Mouse (Mus musculus) right cerebral cortex, postnatal 4 days (tissue): ENCODE results near the gene Tradd.
"Not testable (repeated sequence)": the region's sequence is repeated elsewhere in the genome, so short reads cannot be mapped to it uniquely, and the experiment has no call there.

Experiments used
- DNase-seq: peaks from one replicate; pipeline ENCODE4 v3.0.0-alpha.2; 2022

The Tradd gene

DNA sequence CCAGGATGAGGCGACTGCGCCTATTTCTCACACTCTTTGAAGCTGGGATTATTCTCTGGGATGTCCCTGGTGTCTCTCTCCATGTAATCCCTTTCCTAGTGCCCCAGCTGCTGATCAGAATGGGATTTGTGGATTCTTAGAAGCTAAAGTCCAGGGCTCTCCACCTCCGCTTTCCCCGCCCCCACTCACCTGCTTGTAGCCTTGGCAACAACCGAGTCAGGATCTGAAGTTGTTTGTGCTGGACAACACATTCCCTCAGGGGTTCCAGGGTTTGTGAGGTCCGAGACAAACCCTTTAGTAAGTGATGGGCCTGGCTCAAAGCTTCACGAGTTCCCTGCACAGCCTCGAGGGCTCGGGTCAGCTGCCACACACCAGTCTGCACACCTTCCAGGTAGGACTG lies 30.4 kb upstream of the Tradd start:
- DNase-seq = no peak

DNA sequence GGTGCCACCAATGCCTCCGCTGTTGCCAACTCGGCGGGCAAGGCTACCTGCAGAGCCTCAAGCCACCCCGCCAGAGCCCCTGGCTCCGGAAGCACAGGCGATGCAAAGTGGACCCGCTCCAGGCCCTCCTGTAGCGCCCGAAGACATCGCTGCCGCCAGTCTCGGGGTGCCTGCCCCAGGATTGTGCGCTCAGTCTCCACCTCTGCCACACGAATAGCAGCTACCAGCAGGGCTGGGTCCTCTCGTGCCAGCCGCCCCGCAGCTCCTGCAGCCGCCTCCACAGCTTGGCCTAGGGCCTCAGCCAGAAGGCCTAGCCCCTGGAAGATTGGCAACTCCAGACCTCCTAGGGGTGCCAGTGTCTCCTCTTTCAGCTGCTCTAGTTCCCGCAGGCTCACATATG lies 29.0 kb upstream of the Tradd start:
- DNase-seq = no peak

DNA sequence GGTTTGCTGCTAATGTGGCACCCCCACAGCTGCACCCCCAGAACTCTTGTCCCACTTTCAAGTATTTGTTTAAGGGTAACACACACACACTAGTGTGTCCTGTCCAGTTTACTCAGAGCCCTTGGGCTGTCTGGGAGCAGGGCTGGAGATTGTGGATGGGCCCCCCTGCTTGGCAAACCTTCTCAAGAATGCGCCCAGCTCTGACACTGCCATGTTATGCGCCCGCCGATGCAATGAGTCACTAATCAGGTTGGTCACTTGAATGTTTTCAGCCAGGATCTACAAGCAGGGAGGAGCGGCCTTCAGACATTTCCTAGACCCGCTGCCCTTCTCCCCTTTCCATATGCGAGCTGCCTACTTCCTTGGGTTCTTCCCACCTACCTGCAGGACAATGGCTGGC lies 28.1 kb upstream of the Tradd start:
- no peak for DNase-seq

DNA sequence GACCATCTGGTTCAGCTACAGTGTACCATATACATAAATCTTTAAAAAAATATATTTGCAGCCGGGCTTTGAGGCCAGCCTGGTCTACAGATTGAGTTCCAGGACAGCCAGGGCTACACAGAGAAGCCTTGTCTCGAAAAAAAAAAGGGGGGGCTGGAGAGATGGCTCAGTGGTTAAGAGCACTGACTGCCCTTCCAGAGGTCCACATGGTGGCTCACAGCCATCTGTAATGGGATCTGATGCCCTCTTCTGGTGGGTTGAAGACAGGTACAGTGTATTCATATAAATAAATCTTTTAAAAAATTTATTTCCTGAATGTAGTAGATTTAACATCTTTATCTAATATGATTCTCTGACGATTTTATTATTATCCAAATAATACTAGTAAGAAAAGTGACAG lies 27.4 kb upstream of the Tradd start:
- not testable (repeated sequence) for DNase-seq

DNA sequence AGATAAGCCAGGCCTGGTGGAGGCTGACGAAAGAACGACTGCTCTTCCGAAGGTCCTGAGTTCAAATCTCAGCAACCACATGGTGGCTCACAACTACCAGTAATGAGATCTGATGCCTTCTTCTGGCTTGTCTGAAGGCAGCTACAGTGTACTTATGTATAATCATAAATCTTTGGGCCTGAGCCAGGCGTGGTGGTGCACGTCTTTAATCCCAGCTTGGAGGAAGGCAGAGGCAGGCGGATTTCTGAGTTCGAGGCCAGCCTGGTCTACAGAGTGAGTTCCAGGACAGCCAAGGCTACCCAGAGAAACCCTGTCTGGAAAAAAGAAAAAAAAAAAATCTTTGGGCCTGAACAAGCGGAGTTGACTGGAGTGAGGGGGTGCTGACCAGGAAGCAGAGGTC lies 27.0 kb upstream of the Tradd start:
- not testable (repeated sequence) for DNase-seq

DNA sequence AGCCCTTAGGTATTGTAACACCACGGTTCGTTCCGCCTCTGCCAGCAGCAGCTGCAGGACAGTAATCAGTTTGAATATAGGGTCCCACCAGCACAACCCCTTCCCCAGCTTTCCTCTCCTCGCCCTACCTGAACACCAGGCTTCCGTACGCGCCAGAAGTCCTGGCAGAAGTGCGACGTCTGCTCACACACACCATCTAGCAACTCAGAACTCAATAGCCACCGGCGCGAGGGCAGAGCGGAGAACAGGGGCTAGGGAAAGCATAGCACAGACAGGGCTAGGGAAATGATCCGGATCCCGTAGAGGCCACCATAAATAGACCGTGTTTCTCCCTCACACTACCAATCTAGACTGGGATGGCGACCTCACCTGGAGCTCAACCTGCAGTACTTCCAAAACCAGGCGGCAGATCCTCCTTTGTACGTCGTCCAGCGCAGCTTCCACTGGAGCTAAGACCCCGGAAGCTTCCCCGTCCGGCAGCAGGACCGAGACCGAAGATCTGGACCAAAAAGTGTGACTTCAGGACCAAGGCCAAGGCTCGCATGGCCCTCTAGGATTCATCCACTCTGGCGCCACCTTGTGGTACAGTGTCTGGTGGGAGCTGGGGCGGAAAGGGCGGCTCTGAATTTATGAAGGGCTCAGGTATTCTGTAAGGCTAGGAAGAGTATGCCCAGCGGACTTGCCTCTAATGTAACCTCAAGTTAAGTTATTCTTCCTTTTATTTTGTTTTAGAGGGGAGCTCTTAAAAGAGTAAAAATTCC lies 26.3 kb upstream of the Tradd start:
- DNase-seq = peak; percentile 92

DNA sequence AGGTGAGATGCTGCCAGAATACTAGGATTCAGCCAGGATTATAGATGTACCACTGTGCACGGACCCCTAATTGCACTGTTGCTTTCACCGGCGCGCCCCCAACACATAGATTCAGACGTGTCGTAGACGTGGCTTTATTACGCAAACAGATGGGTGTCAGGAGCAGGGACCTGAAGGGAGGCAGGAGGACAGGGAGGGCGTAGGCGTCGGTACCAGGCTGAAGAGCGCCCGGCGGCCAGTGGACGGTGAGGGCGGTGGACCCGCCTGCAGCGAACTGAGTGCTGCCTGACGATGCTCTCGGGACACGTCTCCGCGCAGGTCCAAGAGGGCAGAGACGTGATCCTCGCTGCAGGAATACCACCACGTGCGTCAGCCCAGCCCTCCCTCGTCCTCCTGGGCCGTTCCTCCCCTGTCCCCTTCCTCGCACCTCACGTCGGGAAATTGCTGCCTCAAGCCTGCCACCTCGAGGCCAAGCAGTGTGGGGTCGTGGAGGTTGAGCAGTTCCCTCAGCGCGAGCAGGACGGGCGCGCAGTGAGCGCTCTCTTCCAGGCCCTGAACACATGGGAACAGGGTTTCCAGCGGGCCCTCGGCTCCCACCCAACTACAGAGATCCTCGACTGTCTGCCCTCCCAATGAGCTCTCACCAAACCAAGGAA lies 25.5 kb upstream of the Tradd start, which contains the start of gene 4931428F04Rik:
Gene 4931428F04Rik (minus strand): TSS at position 60 of the 656 bp plus-strand sequence.
- DNase-seq = peak; percentile 64

DNA sequence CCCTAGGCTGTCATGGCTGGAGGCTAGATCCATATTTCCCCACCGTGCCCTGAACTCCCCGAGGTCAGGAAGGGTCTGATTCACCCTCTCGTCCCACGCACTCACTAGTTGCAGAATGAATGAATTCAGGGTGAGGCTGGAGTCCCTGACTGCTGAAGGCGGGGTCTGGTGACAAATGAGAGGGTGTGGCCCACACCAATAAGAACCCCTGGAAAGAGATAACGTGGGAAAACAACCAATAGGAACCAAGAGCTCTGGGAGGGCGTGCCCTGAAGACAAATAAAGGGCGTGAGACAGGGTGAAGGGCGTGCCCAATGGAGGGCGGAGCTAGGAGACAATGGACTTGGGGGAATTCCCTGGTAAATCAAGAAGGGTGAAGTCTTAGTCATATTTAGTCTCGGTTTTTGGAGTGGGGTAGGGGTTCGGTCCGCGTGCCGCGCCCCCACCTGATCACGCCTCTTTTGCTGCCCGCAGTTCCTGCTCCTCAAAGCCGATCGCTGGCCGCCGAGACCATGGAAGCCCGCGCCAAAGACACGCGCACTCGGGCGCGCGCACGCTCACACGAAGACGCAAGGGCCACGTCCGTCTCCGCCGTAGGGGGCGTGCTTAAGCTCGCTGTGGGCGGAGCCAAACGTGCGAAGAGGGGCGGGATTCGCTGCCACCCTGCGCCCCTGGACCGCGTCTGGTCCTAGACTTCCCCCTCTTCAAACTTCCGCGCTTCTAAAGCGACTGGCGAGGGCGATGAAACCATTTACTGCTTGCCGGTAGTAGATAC lies 24.7 kb upstream of the Tradd start:
- peak; percentile 98 for DNase-seq

DNA sequence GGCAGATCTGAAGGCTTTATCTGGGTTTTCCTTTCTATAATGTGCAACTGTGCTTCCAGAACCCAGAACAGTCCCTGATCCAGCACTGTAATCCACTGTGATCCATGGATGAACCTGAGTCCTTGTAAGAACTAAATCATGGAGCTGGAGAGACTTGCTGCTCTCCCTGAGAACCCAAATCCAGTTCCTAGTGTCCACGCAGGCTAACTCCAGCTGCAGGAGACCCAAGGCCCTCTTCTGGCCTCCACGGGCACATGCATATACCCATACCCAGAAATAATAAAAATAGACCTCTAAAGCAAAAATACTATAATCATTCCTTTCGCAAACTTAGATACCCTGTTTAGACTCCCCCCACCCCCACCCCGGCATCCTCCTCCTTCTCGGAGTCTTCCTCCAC lies 23.8 kb upstream of the Tradd start:
- DNase-seq = no peak

DNA sequence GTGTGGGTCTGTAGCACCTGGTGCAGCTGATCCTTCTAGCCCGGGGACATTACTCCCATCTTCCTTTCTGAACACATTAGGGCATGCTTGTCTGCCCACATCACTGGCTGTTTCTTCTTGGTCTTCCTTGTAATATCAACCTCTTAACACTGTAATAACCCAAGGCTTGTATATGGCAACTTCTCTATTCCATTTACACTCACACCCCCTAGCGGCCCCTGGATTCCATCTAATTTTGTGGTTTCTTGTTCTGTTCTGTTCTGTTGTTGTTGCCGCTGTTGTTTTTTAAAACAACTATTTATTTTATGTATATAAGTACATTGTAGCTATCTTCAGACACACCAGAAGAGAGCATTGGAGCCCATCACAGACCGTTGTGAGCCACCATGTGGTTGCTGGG lies 22.5 kb upstream of the Tradd start:
- DNase-seq = no peak

DNA sequence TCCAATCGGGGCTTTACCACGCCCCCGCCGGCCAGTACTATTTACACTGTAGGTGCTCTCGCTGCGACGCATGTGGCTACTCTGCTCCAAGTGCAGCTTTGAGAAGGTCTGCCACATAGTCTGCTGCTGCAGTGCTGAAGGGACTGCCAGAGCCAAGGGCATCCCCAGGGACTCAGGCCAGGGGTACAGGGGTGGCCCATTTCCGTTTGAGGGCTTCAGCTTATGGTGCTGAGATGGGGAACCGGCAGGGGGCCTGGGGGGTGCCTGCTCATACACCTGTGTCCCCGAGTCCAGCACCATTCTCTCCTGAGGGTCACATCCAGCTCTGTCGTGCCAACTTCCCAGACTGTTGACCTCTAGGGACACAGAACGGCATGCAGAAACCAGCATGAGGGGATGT lies 21.1 kb upstream of the Tradd start:
- DNase-seq = no peak

DNA sequence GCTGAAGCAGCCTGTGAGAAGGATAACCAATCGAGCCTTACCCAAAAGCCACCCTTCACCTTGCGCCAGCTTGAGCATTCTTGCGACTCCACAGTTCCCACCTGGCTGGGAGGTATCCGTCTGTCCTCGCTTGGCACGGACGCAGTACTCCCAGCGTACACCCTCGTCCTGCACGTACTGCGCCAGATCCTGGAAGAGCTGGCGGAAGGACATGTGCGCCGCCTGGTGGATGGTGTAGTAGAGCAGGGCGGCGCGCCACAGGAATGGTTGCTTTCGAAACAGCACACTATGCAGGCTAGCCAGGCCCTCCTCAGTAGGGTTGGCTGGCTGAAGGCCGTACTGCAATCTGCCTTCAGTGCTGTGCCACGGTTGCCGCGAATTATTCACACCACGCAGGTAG lies 18.7 kb upstream of the Tradd start:
- peak; percentile 58 for DNase-seq

DNA sequence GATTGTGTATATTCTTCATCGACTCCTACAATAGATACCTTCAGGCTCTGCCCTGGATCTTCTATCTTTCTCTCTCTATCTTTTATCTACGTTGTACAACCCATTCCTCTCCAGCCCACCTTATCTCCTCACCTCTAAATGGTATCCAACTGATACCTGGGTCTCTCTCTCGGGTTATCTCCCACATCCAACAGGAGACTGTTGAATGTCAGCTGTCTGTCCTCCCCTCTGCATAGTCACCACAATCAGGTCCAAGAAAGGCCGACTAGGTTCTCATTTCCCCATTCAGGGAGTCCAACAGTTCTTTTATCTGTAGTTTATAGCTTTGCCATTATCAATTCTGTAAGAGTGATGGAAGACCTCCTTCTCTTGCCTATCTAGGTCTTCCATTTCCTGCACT lies 17.8 kb upstream of the Tradd start:
- no peak for DNase-seq

DNA sequence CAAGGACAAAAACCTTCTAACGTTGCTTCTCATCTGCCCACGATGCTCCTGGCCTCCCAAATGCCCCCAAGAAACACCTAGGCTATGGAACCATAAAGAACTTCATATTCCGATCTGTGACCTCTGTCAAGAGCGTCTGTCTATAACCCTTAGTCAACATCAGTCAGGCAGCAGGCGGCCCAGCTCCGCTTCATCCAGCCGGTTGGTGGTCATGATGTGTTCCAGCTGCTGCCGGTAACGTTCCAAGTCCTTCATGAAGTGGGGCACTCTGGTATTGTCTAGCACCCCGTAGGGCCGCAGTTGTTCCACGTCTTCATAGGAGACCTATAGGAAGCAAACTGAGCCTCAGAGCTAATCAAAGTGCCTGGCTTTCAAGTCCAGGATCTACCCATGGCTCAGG lies 17.4 kb upstream of the Tradd start:
- no peak for DNase-seq

DNA sequence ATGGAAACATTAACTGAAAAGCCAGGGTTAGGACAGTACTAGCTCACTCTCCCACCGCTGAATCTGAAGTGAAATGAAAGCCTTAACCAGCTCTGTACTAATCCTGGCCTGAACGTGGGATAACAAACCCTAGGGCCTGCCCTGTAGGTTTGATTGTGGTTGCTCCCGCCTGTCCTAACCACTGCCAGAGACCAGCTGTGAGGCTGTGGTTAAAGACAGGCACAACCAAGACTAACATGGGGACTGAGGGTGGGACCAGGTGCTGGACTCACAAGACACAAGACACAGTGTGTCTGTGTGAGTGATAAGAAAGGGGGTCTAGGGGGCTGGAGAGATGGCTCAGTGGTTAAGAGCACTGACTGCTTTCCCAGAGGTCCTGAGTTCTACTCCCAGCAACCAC lies 16.2 kb upstream of the Tradd start:
- no peak for DNase-seq

DNA sequence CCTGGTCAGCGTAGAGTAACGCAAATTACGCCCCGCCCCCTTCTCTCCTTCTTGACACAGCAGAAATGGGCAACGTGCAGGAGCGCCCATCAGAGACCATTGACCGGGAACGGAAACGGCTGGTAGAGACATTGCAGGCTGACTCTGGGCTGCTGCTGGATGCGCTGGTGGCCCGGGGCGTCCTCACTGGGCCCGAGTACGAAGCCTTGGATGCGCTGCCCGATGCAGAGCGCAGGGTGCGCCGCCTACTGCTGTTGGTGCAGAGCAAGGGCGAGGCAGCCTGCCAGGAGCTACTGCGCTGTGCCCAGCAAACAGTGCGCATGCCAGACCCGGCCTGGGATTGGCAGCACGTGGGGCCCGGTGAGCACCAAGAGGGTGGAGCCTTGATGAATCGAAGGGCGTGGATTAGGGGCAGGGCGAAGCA lies 14.5 kb upstream of the Tradd start:
- DNase-seq = peak; percentile 75

DNA sequence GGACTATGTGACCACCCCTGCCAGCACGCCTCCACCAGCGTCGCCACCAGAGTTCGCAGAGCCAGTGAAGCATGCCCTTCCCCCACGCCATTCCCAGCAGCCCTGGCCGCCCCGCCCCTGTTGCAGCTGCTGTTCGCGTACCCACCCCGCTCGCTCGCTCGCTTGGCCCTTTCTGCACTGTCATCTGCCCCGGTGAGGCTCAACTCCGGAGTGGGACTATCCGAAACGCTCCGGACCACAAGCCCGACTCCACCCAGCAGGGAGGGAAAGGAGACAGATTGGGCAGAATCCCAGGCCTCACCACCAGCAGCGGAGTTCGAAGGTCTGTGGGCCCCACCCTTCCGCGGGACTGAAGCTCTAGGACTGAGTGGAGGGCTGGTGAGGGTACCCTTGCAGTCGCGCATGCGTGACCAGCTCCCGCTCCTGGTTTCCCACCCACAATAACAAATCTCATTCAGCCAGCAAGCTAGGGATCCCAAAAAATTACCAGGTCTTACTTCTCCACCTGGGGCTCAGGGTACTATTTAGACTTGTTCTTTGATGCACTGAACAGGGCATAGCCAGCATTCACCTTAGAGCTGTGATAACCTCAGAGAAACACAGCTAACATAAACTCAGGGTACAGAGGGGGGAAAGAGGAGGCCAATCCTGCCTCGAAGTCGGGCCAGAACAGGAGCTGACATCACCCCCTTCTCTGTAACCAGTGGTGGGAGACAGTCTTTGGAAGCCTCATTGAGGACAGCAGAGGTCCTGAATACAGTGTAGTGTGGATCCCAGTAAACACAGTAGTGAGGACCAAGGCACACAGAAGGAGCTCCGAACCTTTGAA lies 12.1 kb upstream of the Tradd start:
- DNase-seq = peak; percentile 62

DNA sequence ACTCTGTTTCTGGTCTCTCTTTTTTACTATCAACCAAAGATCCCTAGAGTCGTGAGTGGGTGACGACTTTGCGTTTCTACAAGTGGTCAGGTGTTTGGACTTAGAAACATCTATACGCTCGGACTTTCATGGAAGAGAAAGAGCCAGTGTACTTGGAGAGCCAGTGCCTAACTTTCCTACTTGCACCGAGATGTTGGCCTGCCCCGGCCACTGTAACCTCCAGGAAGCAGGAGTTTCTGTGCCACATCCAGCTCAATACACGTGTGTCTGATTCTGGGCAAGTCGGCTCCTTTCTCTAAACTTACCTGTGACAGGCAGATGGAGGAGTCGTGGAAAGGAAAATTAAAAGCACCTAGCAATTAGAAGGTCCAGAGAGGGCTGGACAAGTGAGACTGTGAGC lies 11.4 kb upstream of the Tradd start, which contains the start of gene Nol3:
Gene Nol3 (plus strand): TSS at position 301 of the 400 bp plus-strand sequence.
- no peak for DNase-seq

DNA sequence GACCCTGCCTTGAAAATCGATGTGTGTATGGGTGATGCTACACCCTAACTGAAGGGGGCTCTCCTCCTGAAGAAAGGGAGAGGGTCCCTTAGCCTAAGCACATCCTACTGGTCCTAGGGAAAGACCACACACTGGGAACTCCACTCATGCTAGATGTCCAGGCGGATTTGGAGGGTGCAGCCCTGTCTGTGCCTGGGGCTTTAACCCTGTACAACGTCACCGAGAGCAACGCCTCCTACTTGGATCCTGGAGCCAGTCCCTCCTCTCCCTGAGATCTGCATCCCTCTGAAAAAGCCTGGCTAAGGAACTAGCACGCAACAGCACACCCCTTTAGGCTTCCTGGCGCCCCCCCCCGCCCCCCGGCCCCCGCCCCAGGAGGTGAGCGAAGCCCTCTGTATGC lies 11.0 kb upstream of the Tradd start:
- no peak for DNase-seq

DNA sequence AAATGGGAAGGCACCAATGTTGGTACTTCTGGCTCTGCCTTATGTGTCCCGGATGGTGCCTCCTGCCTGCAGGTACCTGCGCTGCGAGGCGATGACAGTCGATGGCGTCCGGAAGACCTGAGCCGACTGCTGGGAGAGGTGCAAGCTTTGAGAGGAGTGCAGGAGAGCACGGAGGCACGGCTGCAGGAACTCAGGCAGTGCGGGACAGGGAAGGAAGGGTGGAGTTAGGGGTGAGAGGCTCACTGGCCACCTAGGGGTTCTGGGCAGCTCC lies 6.4 kb upstream of the Tradd start:
- no peak for DNase-seq

DNA sequence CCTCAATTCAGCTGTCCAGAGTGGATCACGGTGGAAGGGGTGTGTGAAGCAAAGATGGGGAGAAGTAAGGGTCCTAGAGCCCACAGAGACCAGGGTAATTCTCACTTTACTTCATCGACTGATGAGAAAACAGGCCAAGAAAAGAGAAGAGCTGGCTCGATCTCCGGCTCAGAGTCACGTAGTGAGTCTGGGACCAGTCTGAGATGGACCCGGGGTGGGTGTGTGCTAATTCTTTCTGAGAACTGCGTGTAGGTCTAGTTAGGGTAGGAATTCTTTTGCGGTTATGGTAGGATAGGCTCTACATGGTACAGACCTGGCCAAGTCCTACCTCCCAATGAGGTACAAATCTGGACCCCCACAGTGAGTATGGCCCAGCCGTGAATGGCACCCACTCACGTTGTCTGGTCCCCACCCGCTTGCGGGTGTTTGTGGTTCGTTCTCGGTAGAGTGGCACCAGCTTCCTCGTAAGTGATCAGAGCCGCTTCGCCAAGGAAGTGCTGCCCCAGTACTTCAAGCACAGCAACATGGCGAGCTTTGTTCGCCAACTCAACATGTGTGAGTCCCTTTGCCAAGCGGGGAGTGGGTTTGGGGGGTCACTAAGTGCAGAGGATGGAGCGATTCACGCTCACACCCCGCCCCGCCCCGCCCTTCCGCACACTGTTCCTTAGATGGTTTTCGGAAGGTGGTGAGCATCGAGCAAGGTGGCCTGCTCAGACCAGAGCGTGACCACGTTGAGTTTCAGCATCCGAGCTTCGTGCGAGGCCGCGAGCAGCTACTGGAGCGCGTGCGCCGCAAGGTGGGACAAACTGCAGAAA lies 5.9 kb upstream of the Tradd start:
- no peak for DNase-seq

DNA sequence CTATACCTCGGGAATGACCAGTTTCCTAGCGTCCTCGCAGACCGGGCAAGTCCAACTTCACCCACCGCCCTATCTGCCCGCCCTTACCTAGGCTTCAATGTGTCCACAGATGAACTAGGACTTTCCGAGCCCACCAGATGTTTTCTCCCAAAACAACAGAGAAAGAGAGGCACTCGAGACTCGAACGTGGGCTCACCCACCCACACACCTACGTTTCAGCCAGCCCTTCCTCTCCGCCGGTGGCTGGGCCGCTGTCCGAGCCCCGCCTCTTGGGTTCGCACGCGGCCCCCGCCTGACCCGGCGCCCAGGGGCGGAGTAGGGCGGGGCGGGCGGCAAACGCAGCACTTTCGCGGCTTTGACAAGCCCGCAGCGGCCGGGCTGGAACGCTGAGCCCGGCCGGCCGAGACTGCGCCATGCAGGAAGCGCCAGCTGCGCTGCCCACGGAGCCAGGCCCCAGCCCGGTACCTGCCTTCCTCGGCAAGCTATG lies 5.1 kb upstream of the Tradd start, which contains the start of gene Hsf4:
Gene Hsf4 (plus strand): TSS at position 341 of the 487 bp plus-strand sequence.
- DNase-seq = no peak
